Mouse (Mus musculus) inflammation-experienced regulatory T-cells (primary cell): ENCODE data around the gene Olfr1288. TPM values are rescaled to one million over a fixed set of nuclear protein-coding genes. Genes with fewer than 3 reads are reported as not detected.

Experiments used
- polyA plus RNA-seq, 2 experiments: library from polyadenylated mRNA; unstranded; fragments of 100-300 nt; shearing (Covaris generic); gene quantifications; one replicate each; pipeline ENCODE4 v1.2.1; 2017

Olfr1288 gene
- polyA plus RNA-seq, result not detected

GRCm38 (mm10) chr2:111473801-111474200 is at the start of gene Olfr1288:
Olfr1288 (plus strand) TSS chr2:111474101.

GRCm38 (mm10) chr2:111448842-111449241 is 25.1 kb upstream of the Olfr1288 start, which contains the start of gene Olfr1287:
Olfr1287 (plus strand) TSS chr2:111449142.

DNA sequence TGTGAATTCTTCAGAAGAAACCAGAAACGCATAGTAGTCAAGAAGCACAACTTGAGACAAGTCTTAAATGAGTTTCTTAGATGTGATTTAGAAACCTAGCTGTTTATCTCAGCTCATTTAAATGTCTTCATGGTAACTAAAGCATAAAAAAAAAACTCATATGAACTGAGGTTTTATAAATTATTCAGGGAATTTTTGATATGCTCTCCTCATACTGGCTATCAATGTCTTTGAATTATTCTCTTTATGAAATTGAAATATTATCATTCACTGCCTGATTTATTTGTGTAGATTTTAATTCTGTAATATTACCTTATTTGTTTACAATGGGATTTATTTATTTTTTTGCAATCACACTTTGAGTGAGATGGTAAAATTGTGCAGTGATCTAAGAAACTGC is 6.6 kb downstream of the Olfr1288 start, which contains the start of gene Olfr1289:
TSS of gene Olfr1289 (plus strand) at position 301 of the 400 bp plus-strand sequence.

GRCm38 (mm10) chr2:111493729-111494128 is 19.8 kb downstream of the Olfr1288 start, which contains the start of gene Olfr1290:
Olfr1290 (minus strand) TSS chr2:111493829.

GRCm38 (mm10) chr2:111496880-111497279 is 23.0 kb downstream of the Olfr1288 start, which contains the start of gene Olfr1291-ps1:
Olfr1291-ps1 (plus strand) TSS chr2:111497180.

GRCm38 (mm10) chr2:111524903-111525302 is 51.0 kb downstream of the Olfr1288 start, which contains the start of gene Olfr1293-ps:
Olfr1293-ps (plus strand) TSS chr2:111525203.

Other genes starting within 250 kb of the Olfr1288 start
- under 1 TPM in 1 of 2 experiments, not detected in 1; 0.42 TPM for gene 4930430A15Rik, start 244.5 kb upstream of the Olfr1288 start, polyA plus RNA-seq
- not detected for gene Olfr1275, start 238.8 kb upstream of the Olfr1288 start, polyA plus RNA-seq
- gene Olfr1276, start 219.6 kb upstream of the Olfr1288 start, polyA plus RNA-seq, result not detected
- under 1 TPM in 1 of 2 experiments, not detected in 1; 0.04 TPM for gene Olfr1277, start 200.0 kb upstream of the Olfr1288 start, polyA plus RNA-seq
- not detected for gene Olfr1278, start 184.0 kb upstream of the Olfr1288 start, polyA plus RNA-seq
- gene Olfr1279, start 173.5 kb upstream of the Olfr1288 start, polyA plus RNA-seq, result not detected
- not detected for gene Olfr1280, start 160.1 kb upstream of the Olfr1288 start, polyA plus RNA-seq
- gene Olfr1281, start 147.6 kb upstream of the Olfr1288 start, polyA plus RNA-seq, result not detected
- not detected for gene Olfr1282, start 138.0 kb upstream of the Olfr1288 start, polyA plus RNA-seq
- not detected for gene Olfr1283, start 107.3 kb upstream of the Olfr1288 start, polyA plus RNA-seq
- not detected for gene Olfr1284, start 98.6 kb upstream of the Olfr1288 start, polyA plus RNA-seq
- gene Olfr1286, start 51.0 kb upstream of the Olfr1288 start, polyA plus RNA-seq, result not detected
- gene Olfr1287, start 25.0 kb upstream of the Olfr1288 start, polyA plus RNA-seq, result not detected
- not detected for gene Olfr1289, start 6.7 kb downstream of the Olfr1288 start, polyA plus RNA-seq
- gene Olfr1290, start 19.7 kb downstream of the Olfr1288 start, polyA plus RNA-seq, result not detected
- under 1 TPM; 0.31 to 0.67 TPM for gene Olfr1291-ps1, start 23.1 kb downstream of the Olfr1288 start, polyA plus RNA-seq
- under 1 TPM in 1 of 2 experiments, not detected in 1; 0.17 TPM for gene Olfr1293-ps, start 51.1 kb downstream of the Olfr1288 start, polyA plus RNA-seq
- not detected for gene Olfr1294, start 66.2 kb downstream of the Olfr1288 start, polyA plus RNA-seq
- not detected for gene Olfr1295, start 95.6 kb downstream of the Olfr1288 start, polyA plus RNA-seq
- gene Olfr1297, start 152.4 kb downstream of the Olfr1288 start, polyA plus RNA-seq, result under 1 TPM in 1 of 2 experiments, not detected in 1; 0.22 TPM
- gene Olfr1298, start 175.1 kb downstream of the Olfr1288 start, polyA plus RNA-seq, result not detected
- not detected for gene Olfr1299, start 187.3 kb downstream of the Olfr1288 start, polyA plus RNA-seq